Mouse (Mus musculus) kidney, embryonic 15.5 days (tissue): ENCODE data around the gene Slc35g3. TPM values are rescaled to one million over a fixed set of nuclear protein-coding genes. Genes with fewer than 3 reads are reported as not detected.
A peak's percentile ranks its signal among the peaks of the same experiment; 100 is the strongest.

Experiments used
- ATAC-seq: fragments of 200-750 bp; cut with Nextera tagmentation; replicated peaks from 2 replicates; pipeline ENCODE4 v1.8.0; 2017; ENCODE audit warnings: moderate TSS enrichment; ENCODE audit not compliant: low FRiP score
- H3K27ac ChIP-seq: fragments of 300-500 bp; sonication (generic); 2 replicates; pipeline ENCODE4 v1.5.1; 2015; ENCODE audit warnings: mild to moderate bottlenecking, inconsistent platforms
- H3K27me3 ChIP-seq: fragments of 300-500 bp; sonication (generic); 2 replicates; pipeline ENCODE4 v1.6.1; 2015; ENCODE audit warnings: inconsistent platforms
- H3K36me3 ChIP-seq: fragments of 300-500 bp; sonication (generic); 2 replicates; pipeline ENCODE4 v1.6.1; 2015; ENCODE audit warnings: inconsistent platforms
- H3K4me1 ChIP-seq: fragments of 300-500 bp; sonication (generic); 2 replicates; pipeline ENCODE4 v1.6.1; 2015; ENCODE audit warnings: inconsistent platforms
- H3K4me2 ChIP-seq: fragments of 300-500 bp; sonication (generic); 2 replicates; pipeline ENCODE4 v1.6.1; 2015; ENCODE audit warnings: moderate library complexity, mild to moderate bottlenecking, inconsistent platforms
- H3K4me3 ChIP-seq: fragments of 300-500 bp; sonication (generic); replicated peaks from 2 replicates; pipeline ENCODE4 v1.5.1; 2015; ENCODE audit warnings: mild to moderate bottlenecking, inconsistent platforms
- H3K9ac ChIP-seq: fragments of 300-500 bp; sonication (generic); 2 replicates; pipeline ENCODE4 v1.6.1; 2015; ENCODE audit warnings: mild to moderate bottlenecking, inconsistent platforms
- H3K9me3 ChIP-seq: fragments of 300-500 bp; sonication (generic); replicated peaks from 2 replicates; pipeline ENCODE4 v1.6.1; 2016; ENCODE audit warnings: inconsistent platforms
- WGBS: fragments of 180-500 bp; shearing (Covaris S2); methylation state at CpG from one replicate; pipeline ENCODE4 v1.1.7; 2015; ENCODE audit warnings: mixed read lengths; 5-methylcytosine and 5-hydroxymethylcytosine counted together
- polyA plus RNA-seq: library from polyadenylated mRNA; unstranded; fragments of >200 nt; fragmentation: Nextera tagmentation; extraction: Ambion mirVana; gene quantifications from 2 replicates; pipeline ENCODE4 v1.2.1, GENCODE M21; 2015

The Slc35g3 gene
- polyA plus RNA-seq, 1 experiment from 2014 or later, result 0.27 TPM

GRCm38 (mm10) chr11:69765221-69766125 lies 3.7 kb upstream of the Slc35g3 start, which contains the start of gene Zbtb4:
Gene Zbtb4 (plus strand): TSS chr11:69765912.
- WGBS, result 14% methylated on average over 51 of the region's 55 CpGs

DNA sequence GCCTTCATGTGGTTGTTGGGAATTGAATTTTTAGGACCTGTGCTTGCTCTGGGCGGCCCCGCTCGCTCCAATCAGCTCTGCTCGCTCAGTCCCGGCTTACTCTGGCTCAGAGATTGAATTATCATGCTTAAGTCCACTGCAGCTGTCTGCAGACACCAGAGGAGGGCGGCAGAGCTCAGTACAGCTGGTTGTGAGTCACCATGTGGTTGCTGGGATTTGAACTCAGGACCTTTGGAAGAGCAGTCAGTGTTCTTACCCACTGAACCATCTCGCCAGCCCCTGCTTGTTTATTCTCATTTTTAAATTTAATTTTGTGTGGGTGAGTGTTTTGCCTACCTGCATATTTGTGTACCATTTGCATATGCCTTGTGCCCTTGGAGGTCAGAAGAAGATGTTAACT lies 1.8 kb upstream of the Slc35g3 start:
- Histone ChIP-seq H3K4me3 (no peak overlapping the region), H3K27me3 (no peaks in the 10 kb centered on the region), H3K27ac (no peak overlapping the region), H3K36me3 (no peaks in the 10 kb centered on the region), H3K9ac (no peak overlapping the region), H3K9me3 (no peaks in the 10 kb centered on the region), H3K4me1 (peaks cover 45% of the 10 kb centered on the region), H3K4me2 (no peak overlapping the region)
- 75% methylated on average over 7 of the region's 7 CpGs for WGBS
- no peak for ATAC-seq

More at GRCm38 (mm10) chr11:69765221-69766125, 3.7 kb upstream of the Slc35g3 start, which contains the start of gene Zbtb4:
- Histone ChIP-seq H3K27me3 (no peaks in the 10 kb centered on the region), H3K4me2 (peak within 1 kb of the TSS; percentile 75), H3K36me3 (no peaks in the 10 kb centered on the region), H3K9ac (peak within 1 kb of the TSS; percentile 94), H3K4me1 (peaks cover 33% of the 10 kb centered on the region), H3K4me3 (peak within 1 kb of the TSS; percentile 86), H3K27ac (peak within 1 kb of the TSS; percentile 87), H3K9me3 (no peaks in the 10 kb centered on the region)
- ATAC-seq, result peak; percentile 62

DNA sequence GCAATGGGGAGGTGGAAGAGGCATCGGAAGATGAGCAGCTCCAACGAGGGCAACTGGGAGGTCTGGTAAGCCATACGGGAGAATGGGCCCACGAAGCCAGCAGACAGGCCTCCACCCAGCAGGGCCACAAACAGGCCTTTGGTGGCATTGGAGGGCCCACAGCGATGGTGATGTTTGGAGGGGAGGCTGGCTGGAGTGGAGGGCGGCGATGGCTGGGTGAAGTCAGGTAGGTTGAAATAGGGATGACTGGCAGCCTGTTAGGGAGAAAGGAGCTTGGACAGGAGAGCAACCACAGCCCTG lies 917 bp downstream of the Slc35g3 start:
- WGBS, result 96% methylated on average over 7 of the region's 7 CpGs
- Histone ChIP-seq H3K36me3 (no peaks in the 10 kb centered on the region), H3K9ac (no peak overlapping the region), H3K4me2 (no peak overlapping the region), H3K27me3 (no peaks in the 10 kb centered on the region), H3K9me3 (no peaks in the 10 kb centered on the region), H3K4me1 (peaks cover 37% of the 10 kb centered on the region), H3K27ac (0 out of 2 replicates have a peak overlapping the region, but pooled peaks have one; percentile 100), H3K4me3 (no peak overlapping the region)
- ATAC-seq, result no peak

GRCm38 (mm10) chr11:69760160-69760900 lies 1.4 kb downstream of the Slc35g3 start:
- ATAC-seq, result no peak
- Histone ChIP-seq H3K9ac (0 out of 2 replicates have a peak overlapping the region, but pooled peaks have one; percentile 76), H3K9me3 (no peaks in the 10 kb centered on the region), H3K4me3 (no peak overlapping the region), H3K27me3 (no peaks in the 10 kb centered on the region), H3K36me3 (no peaks in the 10 kb centered on the region), H3K4me1 (peaks cover 39% of the 10 kb centered on the region), H3K27ac (peak overlapping the region; percentile 100), H3K4me2 (peak overlapping the region; percentile 64)
- 84% methylated on average over 14 of the region's 14 CpGs for WGBS

DNA sequence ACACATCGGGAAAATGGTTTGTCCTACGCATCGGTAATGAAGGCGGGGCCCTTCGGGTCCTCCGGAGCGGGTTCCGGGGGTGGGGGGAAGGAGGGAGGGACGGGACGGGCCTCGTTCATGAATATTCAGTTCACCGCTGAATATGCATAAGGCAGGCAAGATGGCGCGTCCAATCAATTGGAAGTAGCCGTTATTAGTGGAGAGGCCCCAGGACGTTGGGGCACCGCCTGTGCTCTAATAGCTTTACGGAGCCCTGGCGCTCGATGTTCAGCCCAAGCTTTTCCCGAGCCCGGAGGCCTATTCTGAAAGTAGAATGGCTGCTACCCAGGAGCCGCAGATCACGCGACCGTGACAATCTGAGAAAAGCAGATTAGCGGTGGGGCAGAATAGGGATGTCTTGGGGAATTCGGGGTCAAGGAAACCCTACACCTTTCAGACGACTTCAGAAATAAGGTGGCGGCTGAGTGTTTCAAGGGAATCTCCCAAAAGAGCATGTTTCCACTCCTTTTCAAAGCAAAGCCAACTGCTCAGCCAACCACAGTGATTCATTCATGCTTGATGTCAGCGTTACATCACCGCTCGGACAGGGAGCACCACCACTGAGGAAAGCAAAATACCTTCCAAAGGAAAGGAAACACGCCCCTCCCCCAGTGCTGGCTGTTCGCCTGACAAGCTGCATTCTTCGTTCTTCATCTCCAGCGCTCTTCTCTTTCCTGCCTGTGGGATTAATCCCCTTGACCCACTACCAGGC lies 2.6 kb downstream of the Slc35g3 start:
- peaks cover 45% of the 10 kb centered on the region for H3K4me1 ChIP-seq

GRCm38 (mm10) chr11:69758478-69758970 lies 3.2 kb downstream of the Slc35g3 start, which contains the start of gene Polr2a:
Gene Polr2a (minus strand): TSS chr11:69758637.
- Histone ChIP-seq H3K4me2 (peak within 1 kb of the TSS; percentile 64), H3K9me3 (no peaks in the 10 kb centered on the region), H3K4me1 (peaks cover 49% of the 10 kb centered on the region), H3K4me3 (peak within 1 kb of the TSS; percentile 69), H3K36me3 (no peaks in the 10 kb centered on the region), H3K27me3 (no peaks in the 10 kb centered on the region), H3K9ac (peak within 1 kb of the TSS; percentile 76), H3K27ac (peak within 1 kb of the TSS; percentile 100)
- ATAC-seq, result peak; percentile 95
- WGBS, result 0% methylated on average over 36 of the region's 36 CpGs

More for the DNA sequence above, 2.6 kb downstream of the Slc35g3 start:
- no peaks in the 10 kb centered on the region for H3K9me3 ChIP-seq
- under 1% methylated on average over 37 of the region's 37 CpGs for WGBS
- peak overlapping the region; percentile 76 for H3K9ac ChIP-seq
- H3K27ac ChIP-seq, result peak overlapping the region; percentile 100
- no peaks in the 10 kb centered on the region for H3K27me3 ChIP-seq
- H3K36me3 ChIP-seq, result no peaks in the 10 kb centered on the region
- peak overlapping the region; percentile 64 for H3K4me2 ChIP-seq
- H3K4me3 ChIP-seq, result peak overlapping the region; percentile 69
- ATAC-seq, result peak; percentile 89

DNA sequence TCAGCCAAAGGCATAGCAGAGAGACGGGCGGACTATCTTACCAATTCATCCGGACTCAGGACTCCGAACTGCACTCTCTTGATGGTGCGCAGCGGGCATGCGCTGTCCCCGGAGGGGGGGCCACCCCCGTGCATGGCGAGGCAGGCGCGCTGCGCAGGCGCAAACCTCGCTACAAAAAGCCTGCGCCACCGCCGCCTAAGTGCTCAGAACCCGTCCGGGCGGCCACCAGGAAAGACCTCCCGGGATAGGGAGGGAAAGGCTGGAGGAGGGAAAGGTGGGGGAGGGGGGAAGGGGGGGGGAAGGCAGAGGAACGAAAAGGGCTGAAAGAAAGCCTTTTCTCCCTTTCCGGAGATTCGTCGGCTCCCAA lies 3.7 kb downstream of the Slc35g3 start:
- Histone ChIP-seq H3K27ac (peak overlapping the region; percentile 100), H3K9ac (peak overlapping the region; percentile 76), H3K4me2 (peak overlapping the region; percentile 64), H3K36me3 (no peaks in the 10 kb centered on the region), H3K4me1 (peaks cover 51% of the 10 kb centered on the region), H3K4me3 (peak overlapping the region; percentile 69), H3K9me3 (no peaks in the 10 kb centered on the region), H3K27me3 (no peaks in the 10 kb centered on the region)
- ATAC-seq, result peak; percentile 89
- under 1% methylated on average over 26 of the region's 26 CpGs for WGBS

DNA sequence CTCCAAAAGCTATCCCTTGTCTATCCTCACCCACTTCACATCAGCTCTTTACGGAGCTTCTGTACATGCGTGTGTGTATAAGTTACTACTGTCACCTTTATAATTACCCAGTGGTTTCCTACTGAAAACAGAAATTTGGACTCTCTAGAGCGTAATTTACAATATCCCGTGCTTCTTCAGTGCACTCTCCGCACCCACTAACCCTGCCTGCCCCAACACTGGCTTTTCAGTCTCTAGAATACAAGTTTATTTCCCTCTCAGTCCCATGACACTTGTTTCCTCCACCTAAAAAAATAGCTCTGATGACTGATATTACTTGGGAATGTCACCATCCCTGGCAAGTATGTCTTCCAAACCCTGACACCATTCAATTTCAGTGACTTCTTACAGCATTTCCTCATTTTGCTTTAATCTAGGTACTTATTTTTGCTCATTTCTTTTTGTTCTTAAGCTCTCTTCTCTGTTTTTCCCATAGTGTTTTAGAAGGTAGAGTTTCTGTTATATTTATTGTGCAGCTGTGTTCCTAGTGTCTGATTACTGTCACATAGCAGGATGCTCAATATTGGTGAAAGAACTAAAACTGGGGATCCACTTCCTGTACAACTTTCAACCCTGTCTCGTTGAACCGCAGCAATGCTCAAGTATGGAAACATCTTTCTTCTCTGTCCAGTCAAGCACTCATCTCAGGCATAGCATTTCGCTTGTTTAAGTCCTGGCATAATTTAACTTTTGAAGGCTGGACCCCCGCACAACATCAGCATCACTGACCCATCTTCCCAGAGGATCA lies 4.3 kb downstream of the Slc35g3 start:
- Histone ChIP-seq H3K4me1 (peaks cover 53% of the 10 kb centered on the region), H3K4me2 (peak overlapping the region; percentile 64), H3K36me3 (no peaks in the 10 kb centered on the region), H3K9me3 (no peaks in the 10 kb centered on the region), H3K9ac (peak overlapping the region; percentile 76), H3K27me3 (no peaks in the 10 kb centered on the region), H3K4me3 (peak overlapping the region; percentile 69), H3K27ac (peak overlapping the region; percentile 100)
- WGBS, result 34% methylated on average over 9 of the region's 9 CpGs
- 0 out of 2 replicates have a peak, but pooled peaks have one; percentile 0 for ATAC-seq

- H3K36me3 ChIP-seq, result no peaks in the 10 kb centered on the region
- H3K9me3 ChIP-seq, result no peaks in the 10 kb centered on the region
- no peaks in the 10 kb centered on the region for H3K27me3 ChIP-seq
- WGBS, result 52% methylated on average over 3 of the region's 3 CpGs
- no peak for ATAC-seq
- H3K4me3 ChIP-seq, result peak overlapping the region; percentile 0; the same call in 1 of the 2 replicates
- H3K4me2 ChIP-seq, result peak overlapping the region; percentile 49
- H3K27ac ChIP-seq, result no peak overlapping the region
- H3K4me1 ChIP-seq, result peaks cover 45% of the 10 kb centered on the region
- H3K9ac ChIP-seq, result no peak overlapping the region
These were observed 7.1 kb downstream of the Slc35g3 start for GRCm38 (mm10) chr11:69754701-69755100.

- H3K9me3 ChIP-seq, result no peaks in the 10 kb centered on the region
- H3K27ac ChIP-seq, result no peak overlapping the region
- 89% methylated on average over 5 of the region's 5 CpGs for WGBS
- H3K4me3 ChIP-seq, result no peak overlapping the region
- peaks cover 41% of the 10 kb centered on the region for H3K4me1 ChIP-seq
- H3K4me2 ChIP-seq, result 0 out of 2 replicates have a peak overlapping the region, but pooled peaks have one; percentile 49
- H3K36me3 ChIP-seq, result no peaks in the 10 kb centered on the region; the same call in 1 of the 2 replicates
- no peak for ATAC-seq
- no peaks in the 10 kb centered on the region for H3K27me3 ChIP-seq
- no peak overlapping the region for H3K9ac ChIP-seq
These were observed 7.5 kb downstream of the Slc35g3 start for GRCm38 (mm10) chr11:69754233-69754632.

DNA sequence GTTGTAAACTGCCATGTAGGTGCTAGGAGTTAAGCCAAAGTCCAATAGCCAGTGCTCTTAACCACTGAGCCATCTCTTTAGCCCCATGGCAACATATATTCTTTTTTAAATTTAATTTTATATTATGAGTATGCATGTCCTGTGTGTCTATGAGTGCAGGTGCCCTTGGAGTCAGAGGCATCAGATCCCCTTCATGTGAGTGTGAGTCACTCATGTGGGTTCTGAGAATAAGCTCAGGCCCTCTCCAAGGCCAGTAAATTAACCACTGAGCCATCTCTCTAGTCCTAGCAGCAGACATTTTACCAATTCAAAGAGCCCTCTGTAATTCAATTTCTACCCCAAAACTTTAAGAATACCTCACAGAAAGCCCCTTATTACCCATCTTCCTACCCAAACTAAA lies 9.1 kb downstream of the Slc35g3 start:
- Histone ChIP-seq H3K4me3 (no peak overlapping the region), H3K4me1 (peaks cover 41% of the 10 kb centered on the region), H3K36me3 (peaks cover 11% of the 10 kb centered on the region), H3K4me2 (no peak overlapping the region), H3K27ac (no peak overlapping the region), H3K9me3 (no peaks in the 10 kb centered on the region), H3K9ac (no peak overlapping the region), H3K27me3 (no peaks in the 10 kb centered on the region)
- ATAC-seq, result no peak
